8 mouse cellular contexts compared by ENCODE assay signal in genomic region chr7:100178891-100179233, GRCm38 (mm10). TPM values are rescaled to one million over a fixed set of nuclear protein-coding genes. Genes with fewer than 3 reads are reported as not detected.
DNase-seq lines count a peak whose midpoint lies in the region; ATAC-seq and TF ChIP-seq lines count a peak whose summit lies in the region.

No protein-coding gene starts in this region.

- H3K9me3 ChIP-seq in ES-Bruce4 (replicated peaks; ENCODE audit: control insufficient read depth, insufficient read depth, low read length, poor library complexity, severe bottlenecking): no peaks in the 10 kb centered on the region
- H3K9me3 ChIP-seq in forebrain, embryonic 13.5 days (replicated peaks): no peaks in the 10 kb centered on the region
- no peaks in the 10 kb centered on the region for H3K9me3 ChIP-seq in limb, embryonic 14.5 days (ENCODE audit: control insufficient read depth, low read length)

- no peak for TF ChIP-seq CTCF in cerebellum, adult 2 months (IDR thresholded peaks at IDR 0.05; ENCODE audit: borderline replicate concordance, insufficient read depth, low read depth, low read length)
- TF ChIP-seq CTCF in ES-Bruce4 (IDR thresholded peaks at IDR 0.05; ENCODE audit: low read depth, low read length): no peak
- no peak for TF ChIP-seq CTCF in small intestine, adult 2 months (IDR thresholded peaks at IDR 0.05; ENCODE audit: extremely low read depth, insufficient read length, insufficient replicate concordance, low read depth, low read length)

- TF ChIP-seq POLR2A in cerebellum, adult 2 months (IDR thresholded peaks at IDR 0.05; ENCODE audit: borderline replicate concordance, insufficient read depth, low read length): no peak
- TF ChIP-seq POLR2A in ES-Bruce4 (IDR thresholded peaks at IDR 0.05; ENCODE audit: insufficient read depth, low read length): no peak
- no peak for TF ChIP-seq POLR2A in limb, embryonic 14.5 days (IDR thresholded peaks at IDR 0.05; ENCODE audit: borderline replicate concordance, extremely low read depth, insufficient read depth, insufficient read length)
- no peak for TF ChIP-seq POLR2A in small intestine, adult 2 months (IDR thresholded peaks at IDR 0.05; ENCODE audit: low read depth, low read length)

- WGBS in cerebellum, adult 2 months: 3% methylated on average over 15 of the region's 15 CpGs
- WGBS in forebrain, embryonic 13.5 days: 2% methylated on average over 15 of the region's 15 CpGs
- 1% methylated on average over 15 of the region's 15 CpGs for WGBS in limb, embryonic 14.5 days
- 2% methylated on average over 15 of the region's 15 CpGs for WGBS in small intestine, adult 2 months

- H3K9ac ChIP-seq in ES-Bruce4 (ENCODE audit: low read depth, poor library complexity, severe bottlenecking): 0 out of 2 replicates have a peak overlapping the region, but pooled peaks have one; percentile 21
- H3K9ac ChIP-seq in forebrain, embryonic 13.5 days: peak overlapping the region; percentile 47; the same call in 1 of the 2 replicates
- peak overlapping the region; percentile 40; the same call in 1 of the 2 replicates for H3K9ac ChIP-seq in limb, embryonic 14.5 days (ENCODE audit: low read depth, low read length, severe bottlenecking)

- H3K27ac ChIP-seq in cerebellum, adult 2 months (ENCODE audit: insufficient read depth, low read length): no peak overlapping the region
- H3K27ac ChIP-seq in ES-Bruce4 (ENCODE audit: insufficient read depth, low read length): no peak overlapping the region
- no peak overlapping the region for H3K27ac ChIP-seq in forebrain, embryonic 13.5 days
- no peak overlapping the region for H3K27ac ChIP-seq in limb, embryonic 14.5 days (replicated peaks; ENCODE audit: low read depth, low read length)
- peak overlapping the region; percentile 80 for H3K27ac ChIP-seq in small intestine, adult 2 months (ENCODE audit: insufficient read depth, low read depth, low read length)

- DNase-seq in cerebellum, adult 2 months: no peak
- no peak for DNase-seq in cerebellum, adult 9-11 months
- DNase-seq in limb, embryonic 14.5 days (ENCODE audit: low spot score): no peak
- DNase-seq in B cell, adult 2 months: no peak
- DNase-seq in adrenal gland, adult 8-10 months: no peak

- H3K4me3 ChIP-seq in cerebellum, adult 2 months (replicated peaks; ENCODE audit: insufficient read depth, low read depth, low read length): peak overlapping the region; percentile 23
- peak overlapping the region; percentile 58 for H3K4me3 ChIP-seq in ES-Bruce4 (ENCODE audit: low read depth, low read length)
- peak overlapping the region; percentile 35 for H3K4me3 ChIP-seq in forebrain, embryonic 13.5 days
- H3K4me3 ChIP-seq in limb, embryonic 14.5 days (replicated peaks; ENCODE audit: low read length): peak overlapping the region; percentile 35
- H3K4me3 ChIP-seq in small intestine, adult 2 months (ENCODE audit: low read depth, low read length): peak overlapping the region; percentile 70

- H3K4me1 ChIP-seq in cerebellum, adult 2 months (ENCODE audit: control insufficient read depth, insufficient read depth, low read length): no peaks in the 10 kb centered on the region
- H3K4me1 ChIP-seq in ES-Bruce4 (ENCODE audit: control insufficient read depth, insufficient read depth, low read length): no peaks in the 10 kb centered on the region
- H3K4me1 ChIP-seq in forebrain, embryonic 13.5 days: peaks cover 12% of the 10 kb centered on the region
- H3K4me1 ChIP-seq in limb, embryonic 14.5 days (ENCODE audit: control insufficient read depth, insufficient read depth, low read length): peaks cover 8% of the 10 kb centered on the region
- peaks cover 3% of the 10 kb centered on the region; the same call in 1 of the 2 replicates for H3K4me1 ChIP-seq in small intestine, adult 2 months (ENCODE audit: control insufficient read depth, insufficient read depth, insufficient read length, low read length)

- TF ChIP-seq EP300 in ES-Bruce4 (IDR thresholded peaks at IDR 0.05; ENCODE audit: insufficient read depth, low read depth, low read length): no peak

- H3K4me2 ChIP-seq in forebrain, embryonic 13.5 days: peak overlapping the region; percentile 63
- H3K4me2 ChIP-seq in limb, embryonic 14.5 days (replicated peaks; ENCODE audit: low read depth, low read length, severe bottlenecking): peak overlapping the region; percentile 58

- H3K27me3 ChIP-seq in cerebellum, adult 2 months (ENCODE audit: control insufficient read depth, insufficient read depth, low read length): no peaks in the 10 kb centered on the region; the same call in 1 of the 2 replicates
- H3K27me3 ChIP-seq in ES-Bruce4 (ENCODE audit: control insufficient read depth, insufficient read depth, low read length, poor library complexity, severe bottlenecking): peaks cover 1% of the 10 kb centered on the region; the same call in 1 of the 2 replicates
- H3K27me3 ChIP-seq in forebrain, embryonic 13.5 days: peaks cover 52% of the 10 kb centered on the region
- peaks cover 31% of the 10 kb centered on the region for H3K27me3 ChIP-seq in limb, embryonic 14.5 days (ENCODE audit: control insufficient read depth, insufficient read depth, low read length)
- H3K27me3 ChIP-seq in small intestine, adult 2 months (ENCODE audit: control insufficient read depth, insufficient read depth, low read length): no peaks in the 10 kb centered on the region

- ATAC-seq in forebrain, embryonic 13.5 days: no peak
- ATAC-seq in limb, embryonic 14.5 days (ENCODE audit: low FRiP score, low read depth): no peak

- H3K36me3 ChIP-seq in ES-Bruce4 (ENCODE audit: control insufficient read depth, insufficient read depth, low read length, poor library complexity, severe bottlenecking): no peaks in the 10 kb centered on the region
- no peaks in the 10 kb centered on the region for H3K36me3 ChIP-seq in forebrain, embryonic 13.5 days (ENCODE audit: poor library complexity, severe bottlenecking)
- no peaks in the 10 kb centered on the region for H3K36me3 ChIP-seq in limb, embryonic 14.5 days (ENCODE audit: control insufficient read depth, insufficient read depth, low read length)
- no peaks in the 10 kb centered on the region; the same call in 1 of the 2 replicates for H3K36me3 ChIP-seq in small intestine, adult 2 months (ENCODE audit: control insufficient read depth, insufficient read depth, low read length)

RNA-seq across cellular contexts. Expression of gene Kcne3, which starts 2.6 kb away (rescaled TPM):
- polyA plus RNA-seq in cerebellum, adult 2 months (2012; rRNA removed): not detected in 2 replicates
- polyA plus RNA-seq in ES-Bruce4 (2011; ENCODE audit: insufficient read depth, insufficient read length, low read depth, missing spikeins): not detected in 2 replicates
- polyA plus RNA-seq in forebrain, embryonic 13.5 days (2015; fragmentation: Nextera tagmentation; extraction: Ambion mirVana): 1.4 and 2.0 TPM in 2 replicates
- polyA plus RNA-seq in limb, embryonic 14.5 days (2012; rRNA removed): 17.3 and 21.8 TPM in 2 replicates
- 8.7 and 10.7 TPM in 2 replicates for polyA plus RNA-seq in limb, embryonic 14.5 days (2014; fragmentation: Nextera tagmentation; extraction: Ambion mirVana)
- 94.9 and 97.8 TPM in 2 replicates for polyA plus RNA-seq in small intestine, adult 2 months (2012; rRNA removed)
- 1 to 10 TPM in 3 of 4 experiments, under 1 TPM in 1; 0.55 to 1.9 (median 1.4) TPM for total RNA-seq in adrenal gland, adult 8-10 months (2022)

RNA-seq across cellular contexts. Expression of gene Lipt2, which starts 19.8 kb away (rescaled TPM):
- polyA plus RNA-seq in cerebellum, adult 2 months (2012; rRNA removed): 6.9 and 7.5 TPM in 2 replicates
- 7.6 and 8.8 TPM in 2 replicates for polyA plus RNA-seq in ES-Bruce4 (2011; ENCODE audit: insufficient read depth, insufficient read length, low read depth, missing spikeins)
- polyA plus RNA-seq in forebrain, embryonic 13.5 days (2015; fragmentation: Nextera tagmentation; extraction: Ambion mirVana): 16.3 and 17.1 TPM in 2 replicates
- 16.3 and 18.3 TPM in 2 replicates for polyA plus RNA-seq in limb, embryonic 14.5 days (2012; rRNA removed)
- polyA plus RNA-seq in limb, embryonic 14.5 days (2014; fragmentation: Nextera tagmentation; extraction: Ambion mirVana): 23.6 and 25.5 TPM in 2 replicates
- polyA plus RNA-seq in small intestine, adult 2 months (2012; rRNA removed): 11.5 and 13.2 TPM in 2 replicates
- 1 to 10 TPM; 5.2 to 7.5 (median 6.4) TPM for total RNA-seq in adrenal gland, adult 8-10 months (2022)

RNA-seq across cellular contexts. Expression of gene Pgm2l1, which starts 48.3 kb away (rescaled TPM):
- 49.6 and 49.8 TPM in 2 replicates for polyA plus RNA-seq in cerebellum, adult 2 months (2012; rRNA removed)
- polyA plus RNA-seq in ES-Bruce4 (2011; ENCODE audit: insufficient read depth, insufficient read length, low read depth, missing spikeins): 6.1 and 8.6 TPM in 2 replicates
- 9.5 and 10.3 TPM in 2 replicates for polyA plus RNA-seq in forebrain, embryonic 13.5 days (2015; fragmentation: Nextera tagmentation; extraction: Ambion mirVana)
- 4.9 and 5.1 TPM in 2 replicates for polyA plus RNA-seq in limb, embryonic 14.5 days (2012; rRNA removed)
- 3.2 and 4.1 TPM in 2 replicates for polyA plus RNA-seq in limb, embryonic 14.5 days (2014; fragmentation: Nextera tagmentation; extraction: Ambion mirVana)
- polyA plus RNA-seq in small intestine, adult 2 months (2012; rRNA removed): 1.3 and 1.5 TPM in 2 replicates
- total RNA-seq in adrenal gland, adult 8-10 months (2022): 1 to 10 TPM; 5.5 to 6.8 (median 6.3) TPM

RNA-seq across cellular contexts. Expression of gene Pold3, which starts 57.5 kb away (rescaled TPM):
- 25.8 and 27.3 TPM in 2 replicates for polyA plus RNA-seq in cerebellum, adult 2 months (2012; rRNA removed)
- 70.1 and 87.8 TPM in 2 replicates for polyA plus RNA-seq in ES-Bruce4 (2011; ENCODE audit: insufficient read depth, insufficient read length, low read depth, missing spikeins)
- 71.4 and 78.4 TPM in 2 replicates for polyA plus RNA-seq in forebrain, embryonic 13.5 days (2015; fragmentation: Nextera tagmentation; extraction: Ambion mirVana)
- polyA plus RNA-seq in limb, embryonic 14.5 days (2012; rRNA removed): 40.3 and 51.0 TPM in 2 replicates
- 53.5 and 55.6 TPM in 2 replicates for polyA plus RNA-seq in limb, embryonic 14.5 days (2014; fragmentation: Nextera tagmentation; extraction: Ambion mirVana)
- polyA plus RNA-seq in small intestine, adult 2 months (2012; rRNA removed): 2.4 and 4.2 TPM in 2 replicates
- 10 to 100 TPM; 21.5 to 31.9 (median 26.0) TPM for total RNA-seq in adrenal gland, adult 8-10 months (2022)
